Mouse (Mus musculus) embryonic fibroblast, embryonic 13.5 days (primary cell): ENCODE measurements around the gene Zfp987. TPM values are rescaled to one million over a fixed set of nuclear protein-coding genes. Genes with fewer than 3 reads are reported as not detected.
"Not testable (repeated sequence)": the region's sequence is repeated elsewhere in the genome, so short reads cannot be mapped to it uniquely, and the experiment has no call there.

Experiments used
- H3K27ac ChIP-seq: 2 replicates; pipeline ENCODE4 v1.5.1; 2012; ENCODE audit warnings: low read length, control low read depth, inconsistent platforms; ENCODE audit not compliant: insufficient read depth
- H3K4me1 ChIP-seq: 2 replicates; pipeline ENCODE4 v1.6.1; 2011; ENCODE audit warnings: low read length; ENCODE audit not compliant: control insufficient read depth, insufficient read depth
- H3K4me3 ChIP-seq: 2 replicates; pipeline ENCODE4 v1.5.1; 2011; ENCODE audit warnings: mild to moderate bottlenecking, control low read depth, low read length; ENCODE audit not compliant: insufficient read depth
- CTCF ChIP-seq: IDR thresholded peaks from 2 replicates; pipeline ENCODE4 v1.5.1; 2011; ENCODE audit warnings: mild to moderate bottlenecking, control low read depth, low read length, moderate library complexity, borderline replicate concordance; ENCODE audit not compliant: insufficient read depth
- POLR2A ChIP-seq: IDR thresholded peaks from 2 replicates; pipeline ENCODE4 v1.6.1; 2011; ENCODE audit warnings: low read depth, mild to moderate bottlenecking, control low read depth, low read length, moderate library complexity
- polyA plus RNA-seq: library from polyadenylated mRNA; stranded (reverse); fragments of >200 nt; gene quantifications from 2 replicates; pipeline ENCODE4 v1.2.4, GENCODE M21; 2011; ENCODE audit warnings: low read depth; ENCODE audit not compliant: missing spikeins, insufficient read length

Zfp987 gene
- not detected in 2 replicates for polyA plus RNA-seq

GRCm38 (mm10) chr4:146096998-146097397 is at the start of gene Zfp987:
Gene Zfp987 (plus strand): TSS chr4:146097298.
- not testable (repeated sequence) for H3K27ac ChIP-seq, H3K4me3 ChIP-seq, H3K4me1 ChIP-seq

GRCm38 (mm10) chr4:146052536-146052935 is 44.6 kb upstream of the Zfp987 start:
- H3K4me1 ChIP-seq, H3K27ac ChIP-seq: not testable (repeated sequence)

GRCm38 (mm10) chr4:146053445-146053844 is 43.7 kb upstream of the Zfp987 start:
- H3K4me3 ChIP-seq, H3K27ac ChIP-seq, H3K4me1 ChIP-seq: not testable (repeated sequence)

More at GRCm38 (mm10) chr4:146052536-146052935, 44.6 kb upstream of the Zfp987 start:
- H3K4me3 ChIP-seq = not testable (repeated sequence)

DNA sequence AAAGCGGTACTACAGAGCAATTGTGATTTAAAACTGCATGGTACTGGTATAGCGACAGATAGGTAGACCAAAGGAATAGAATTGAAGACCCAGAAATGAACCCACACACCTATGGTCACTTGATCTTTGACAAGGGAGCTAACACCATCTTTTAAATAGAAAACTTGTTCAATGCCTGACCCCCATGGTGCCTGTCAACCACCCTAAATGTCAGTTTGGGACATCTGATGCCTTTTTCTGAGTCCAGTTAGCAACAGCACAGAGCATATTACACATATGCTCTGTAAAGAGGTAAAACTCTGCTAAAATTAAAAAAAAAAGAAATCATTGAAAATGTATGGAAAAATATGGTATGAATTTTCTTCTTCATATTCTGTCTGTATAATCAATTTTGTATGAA is 41.8 kb upstream of the Zfp987 start:
- Histone ChIP-seq H3K4me1 (no peaks in the 10 kb centered on the region), H3K27ac (no peak overlapping the region), H3K4me3 (no peak overlapping the region)
- TF ChIP-seq POLR2A (no peak), CTCF (no peak)

DNA sequence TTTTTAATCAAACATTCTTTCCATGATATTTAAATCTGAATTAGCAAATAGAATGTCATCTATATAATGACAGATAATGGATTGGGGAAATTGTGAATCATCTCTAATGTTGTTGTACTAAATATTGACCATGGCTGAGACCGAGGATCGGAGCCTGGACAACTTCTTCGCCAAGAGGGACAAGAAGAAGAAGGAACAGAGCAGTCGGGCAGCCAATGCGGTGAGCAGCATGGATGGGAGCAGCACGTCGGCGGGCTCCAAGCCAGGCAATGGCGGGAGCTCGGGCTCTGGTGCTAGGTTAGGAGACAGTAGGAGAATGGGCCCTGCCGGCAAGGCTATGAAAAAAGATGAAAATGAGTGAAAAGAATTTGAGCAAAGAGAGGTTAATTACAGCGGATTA is 38.5 kb upstream of the Zfp987 start:
- not testable (repeated sequence) for H3K4me1 ChIP-seq, H3K27ac ChIP-seq, H3K4me3 ChIP-seq

DNA sequence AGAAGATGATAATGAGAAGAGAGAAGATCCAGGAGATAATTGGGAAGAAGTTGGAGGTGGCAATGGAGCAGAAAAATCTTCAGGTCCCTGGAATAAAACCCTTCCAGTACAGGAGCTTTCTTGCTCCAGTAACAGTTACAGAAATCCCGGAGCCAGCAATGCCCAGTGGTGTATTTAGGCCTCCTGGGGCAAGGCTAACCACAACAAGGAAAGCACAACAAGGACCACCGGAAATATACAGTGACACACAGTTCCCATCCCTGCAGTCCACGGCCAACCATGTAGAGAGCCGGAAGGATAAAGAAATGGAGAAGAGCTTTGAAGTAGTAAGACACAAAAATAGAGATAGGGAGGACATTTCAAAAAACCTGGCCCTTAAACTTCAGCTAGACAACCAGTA is 38.0 kb upstream of the Zfp987 start:
- not testable (repeated sequence) for H3K27ac ChIP-seq, H3K4me3 ChIP-seq, H3K4me1 ChIP-seq

- not testable (repeated sequence) for H3K4me1 ChIP-seq, H3K27ac ChIP-seq
Observed at GRCm38 (mm10) chr4:146059974-146060693, 37.0 kb upstream of the Zfp987 start.

DNA sequence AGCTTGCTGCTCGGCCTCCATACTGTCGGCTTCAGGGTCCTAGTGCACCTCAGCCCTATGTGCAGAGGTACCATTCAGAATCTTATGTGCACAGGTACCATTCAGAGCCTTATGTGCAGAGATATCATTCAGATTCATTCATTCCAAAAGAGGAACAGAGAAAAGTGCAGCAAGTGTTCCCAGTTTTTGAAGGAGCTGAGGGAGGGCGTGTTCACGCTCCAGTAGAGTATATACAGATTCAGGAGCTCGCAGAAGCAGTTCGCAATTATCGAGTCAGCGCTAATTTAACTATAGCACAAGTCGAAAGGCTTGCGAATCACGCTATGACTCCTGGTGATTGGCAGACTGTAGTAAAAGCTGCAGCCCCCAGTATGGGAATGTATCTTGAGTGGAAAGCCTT is 36.0 kb upstream of the Zfp987 start:
- H3K4me1 ChIP-seq, H3K4me3 ChIP-seq, H3K27ac ChIP-seq: not testable (repeated sequence)

More at GRCm38 (mm10) chr4:146059974-146060693, 37.0 kb upstream of the Zfp987 start:
- H3K4me3 ChIP-seq = not testable (repeated sequence)

DNA sequence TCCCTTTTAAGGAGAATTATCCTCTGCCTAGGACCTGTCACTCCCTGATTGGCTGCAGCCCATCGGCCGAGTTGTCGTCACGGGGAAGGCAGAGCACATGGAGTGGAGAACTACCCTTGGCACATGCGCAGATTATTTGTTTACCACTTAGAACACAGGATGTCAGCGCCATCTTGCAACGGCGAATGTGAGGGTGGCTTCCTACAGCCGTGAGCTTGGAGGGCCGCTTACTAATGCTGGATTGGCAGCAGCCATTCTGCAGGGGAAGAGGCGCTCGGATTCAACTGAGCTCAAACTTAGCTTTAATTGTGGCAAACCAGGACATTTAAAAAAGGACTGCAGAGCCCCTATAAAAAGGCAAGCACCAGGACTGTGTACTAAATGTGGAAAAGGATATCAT is 35.1 kb upstream of the Zfp987 start:
- not testable (repeated sequence) for H3K4me1 ChIP-seq, H3K27ac ChIP-seq, H3K4me3 ChIP-seq

DNA sequence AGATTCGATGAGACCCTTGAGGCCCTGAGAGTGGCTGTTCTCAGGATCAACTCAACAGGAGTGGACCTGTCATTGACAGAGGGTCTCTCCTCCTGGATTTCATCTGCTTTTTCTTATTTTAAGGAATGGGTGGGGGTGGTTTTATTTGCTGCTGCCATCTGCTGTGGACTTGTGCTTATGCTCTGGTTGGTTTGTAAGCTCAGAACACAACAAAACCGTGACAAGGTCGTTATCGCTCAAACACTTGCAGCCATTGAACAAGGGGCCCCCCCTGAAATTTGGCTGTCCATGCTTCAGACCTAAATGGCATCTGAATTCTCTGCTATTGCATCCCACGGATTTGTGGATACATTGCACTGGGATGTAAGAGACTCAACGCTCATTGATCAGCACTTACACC is 34.1 kb upstream of the Zfp987 start:
- H3K4me3 ChIP-seq, H3K27ac ChIP-seq, H3K4me1 ChIP-seq: not testable (repeated sequence)

GRCm38 (mm10) chr4:146063621-146064020 is 33.5 kb upstream of the Zfp987 start:
- H3K27ac ChIP-seq, H3K4me3 ChIP-seq, H3K4me1 ChIP-seq: not testable (repeated sequence)

GRCm38 (mm10) chr4:146064807-146065206 is 32.3 kb upstream of the Zfp987 start:
- H3K4me1 ChIP-seq, H3K27ac ChIP-seq, H3K4me3 ChIP-seq: not testable (repeated sequence)

GRCm38 (mm10) chr4:146066932-146067580 is 30.0 kb upstream of the Zfp987 start:
- not testable (repeated sequence) for H3K4me1 ChIP-seq, H3K27ac ChIP-seq, H3K4me3 ChIP-seq

DNA sequence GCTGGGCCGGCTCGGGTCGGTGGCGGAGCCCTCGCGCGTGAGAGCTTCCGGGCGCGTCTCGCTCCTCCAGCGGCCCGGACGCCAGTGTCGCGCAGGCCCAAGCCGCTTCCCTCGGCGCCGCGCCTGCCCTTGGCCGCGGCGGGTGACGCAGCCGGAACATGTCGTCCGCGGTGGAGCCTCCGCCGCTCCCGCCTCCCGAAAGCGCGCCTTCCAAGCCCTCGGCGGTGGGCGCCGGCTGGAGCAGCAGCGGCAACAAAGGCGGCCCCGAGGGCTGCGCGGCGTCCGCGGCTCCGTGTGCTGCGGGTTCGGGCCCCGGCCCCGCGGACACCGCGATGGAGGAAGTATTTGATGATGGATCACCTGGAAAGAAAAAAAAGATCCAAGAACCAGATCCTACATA is 29.5 kb upstream of the Zfp987 start:
- H3K4me1 ChIP-seq, H3K27ac ChIP-seq, H3K4me3 ChIP-seq: not testable (repeated sequence)

DNA sequence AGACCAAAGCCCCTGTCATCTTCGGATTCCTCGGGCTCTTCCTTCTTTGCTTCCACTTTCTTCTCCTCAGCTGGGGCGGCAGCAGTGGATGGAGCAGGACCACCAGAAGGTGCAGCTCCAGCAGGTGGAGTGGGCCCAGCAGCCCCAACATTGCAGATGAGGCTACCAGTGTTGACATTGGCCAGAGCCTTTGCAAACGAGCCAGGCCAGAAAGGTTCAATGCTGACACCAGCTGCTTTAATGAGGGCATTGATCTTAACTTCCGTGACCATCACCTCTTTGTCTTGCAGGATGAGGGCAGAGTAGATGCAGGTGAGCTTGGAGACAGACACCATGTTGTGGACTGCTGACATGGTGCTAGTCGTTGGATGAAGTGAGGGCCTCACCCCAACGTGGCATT is 23.8 kb upstream of the Zfp987 start:
- H3K4me3 ChIP-seq, H3K4me1 ChIP-seq, H3K27ac ChIP-seq: not testable (repeated sequence)

DNA sequence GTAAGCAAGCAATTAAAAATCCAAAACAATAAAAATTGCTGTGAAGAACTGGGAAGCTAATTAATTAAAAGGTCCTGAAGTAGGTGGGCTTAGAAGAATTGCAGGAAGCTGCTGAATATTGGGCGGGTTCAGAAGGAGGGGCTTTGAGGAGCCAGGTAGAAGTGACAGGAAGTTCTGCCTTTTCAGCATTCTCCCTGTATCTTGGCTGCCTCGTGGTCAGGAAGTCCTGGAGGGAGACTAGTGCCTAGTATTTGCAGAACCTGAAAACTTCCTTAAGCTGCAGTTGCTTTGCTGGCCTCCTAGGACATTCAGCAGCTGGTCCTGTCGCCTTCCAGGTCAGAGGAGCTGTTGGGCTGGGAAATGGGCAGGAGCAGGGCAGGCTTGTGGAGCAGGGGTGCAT is 4.3 kb downstream of the Zfp987 start:
- not testable (repeated sequence) for H3K4me3 ChIP-seq, H3K4me1 ChIP-seq, H3K27ac ChIP-seq
